Mouse (Mus musculus) right cerebral cortex, postnatal 36 days (tissue): ENCODE data around the gene Nsdhl.

ENCODE experiments used
- DNase-seq, 2 experiments: peaks; one replicate each; pipeline ENCODE4 v3.0.0; 2022; ENCODE audit warnings: low spot score in 2 of 2, mixed read lengths in 1 of 2

The Nsdhl gene

GRCm38 (mm10) chrX:72917884-72918681, at the start of gene Nsdhl, which contains the start of gene Cetn2:
Nsdhl (plus strand) TSS chrX:72918557.
Cetn2 (minus strand) TSS chrX:72918411.
- peak; percentile 86 to 91 for DNase-seq

DNA sequence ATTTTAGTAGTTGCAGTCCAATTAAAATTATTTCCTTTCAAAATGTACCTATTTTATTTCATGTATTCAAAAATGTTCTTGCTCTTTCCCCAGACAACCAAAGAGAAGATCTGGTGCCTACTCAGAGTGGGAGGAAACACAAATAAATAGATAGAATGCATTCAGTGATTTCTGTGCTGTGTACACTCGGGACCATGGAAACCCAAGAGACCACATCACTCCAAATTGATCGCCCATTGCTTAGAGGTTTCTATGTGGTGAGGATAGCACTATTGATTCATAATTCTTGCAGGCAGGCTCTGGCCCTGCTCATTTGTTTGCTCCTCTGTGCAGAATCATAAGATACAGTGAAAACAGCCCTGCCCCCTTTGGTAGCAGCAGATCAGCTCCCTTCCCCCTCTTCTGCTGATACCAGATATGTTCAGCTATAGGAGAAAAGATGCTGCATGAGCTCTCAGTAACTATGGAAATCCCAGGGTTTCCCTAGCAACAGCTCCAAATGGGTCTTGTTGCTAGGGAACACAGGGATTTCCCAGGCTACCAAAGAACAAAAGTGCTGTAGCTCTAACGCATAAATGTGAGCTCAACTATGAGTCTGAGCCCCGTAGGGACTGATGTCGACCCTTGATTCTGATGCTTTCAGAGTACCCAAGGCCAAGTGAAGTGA, 22.8 kb upstream of the Nsdhl start:
- DNase-seq = peak; percentile 37 to 54

- no peak for DNase-seq
Observed at GRCm38 (mm10) chrX:72896055-72896437, 22.3 kb upstream of the Nsdhl start.

- DNase-seq = no peak
Observed at GRCm38 (mm10) chrX:72902530-72902929, 15.8 kb upstream of the Nsdhl start.

GRCm38 (mm10) chrX:72907619-72908403, 10.5 kb upstream of the Nsdhl start:
- no peak for DNase-seq

DNA sequence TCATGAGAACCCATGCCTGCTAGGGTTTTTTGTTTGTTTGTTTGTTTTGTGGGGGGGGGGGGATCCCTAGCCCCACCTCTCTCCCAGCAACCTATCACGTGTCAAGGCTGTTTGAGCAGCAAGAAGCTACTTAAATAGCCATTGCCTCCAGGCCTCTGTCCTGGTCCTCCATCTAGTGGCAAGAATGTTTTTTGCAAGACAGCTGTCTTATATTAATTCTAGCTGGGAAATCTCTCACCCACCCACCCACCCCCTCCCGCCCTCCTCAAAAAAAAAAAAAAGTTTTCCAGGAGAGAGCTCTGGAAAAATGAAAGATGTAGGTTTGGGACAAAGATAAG, 10.0 kb upstream of the Nsdhl start:
- DNase-seq = no peak

- no peak for DNase-seq
Observed at GRCm38 (mm10) chrX:72911611-72912010, 6.7 kb upstream of the Nsdhl start.

DNA sequence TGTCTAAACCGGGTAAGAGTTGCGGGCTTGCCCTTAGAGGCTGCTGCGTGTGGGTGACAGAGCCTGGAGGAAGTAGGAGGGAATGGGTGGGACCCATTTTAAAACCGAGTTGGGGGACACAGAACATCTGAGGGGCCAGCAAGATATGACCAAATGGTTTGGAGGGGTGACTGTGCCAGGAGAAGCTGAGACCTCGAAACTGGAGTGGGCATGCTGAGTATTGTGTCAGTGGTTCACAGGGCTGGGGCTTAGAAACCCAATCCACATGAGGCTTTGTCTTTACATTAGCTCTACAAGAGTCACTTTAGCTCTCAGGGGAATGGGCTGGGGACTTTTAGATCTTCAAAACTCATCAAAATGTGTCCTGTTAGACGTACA, 314 bp downstream of the Nsdhl start:
- DNase-seq = no peak

DNA sequence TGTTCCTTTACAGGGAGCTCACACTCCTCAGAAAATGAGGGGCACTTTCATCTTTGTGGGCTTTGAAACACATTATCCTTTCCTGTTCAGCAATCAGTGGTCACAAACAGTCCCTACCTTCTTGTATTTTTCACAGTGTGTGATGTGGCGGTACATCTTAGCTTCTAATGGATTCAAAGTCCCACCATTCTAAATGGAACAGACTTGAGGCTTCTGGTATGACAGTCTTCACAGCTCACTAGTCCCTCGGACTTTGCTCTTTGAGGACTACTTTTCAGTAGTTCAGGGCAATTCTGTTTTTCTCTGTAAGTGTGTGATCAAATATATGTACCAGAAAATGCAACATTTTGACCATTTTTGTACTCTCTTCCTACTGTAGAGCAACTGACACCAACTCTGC, 3.0 kb downstream of the Nsdhl start:
- no peak for DNase-seq

DNA sequence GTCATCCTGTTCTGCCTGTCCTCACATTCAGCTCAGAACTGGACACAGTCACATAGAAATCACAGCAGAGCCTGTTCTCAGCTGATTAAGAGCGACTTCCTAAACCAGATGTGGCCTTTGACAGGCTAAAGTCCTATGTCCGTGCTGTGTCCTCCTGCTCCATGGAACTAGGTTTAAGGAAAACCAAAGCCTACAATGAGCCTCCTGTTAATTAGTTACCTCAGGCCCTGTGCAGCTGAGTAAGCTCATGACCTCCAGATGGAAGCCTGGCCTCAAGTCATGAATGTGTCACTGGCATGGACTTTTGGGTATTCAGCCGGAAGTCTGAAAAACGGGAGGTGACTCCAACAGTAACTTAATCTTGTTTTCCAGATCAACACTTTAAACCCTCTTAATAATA, 35.1 kb downstream of the Nsdhl start:
- no peak for DNase-seq

DNA sequence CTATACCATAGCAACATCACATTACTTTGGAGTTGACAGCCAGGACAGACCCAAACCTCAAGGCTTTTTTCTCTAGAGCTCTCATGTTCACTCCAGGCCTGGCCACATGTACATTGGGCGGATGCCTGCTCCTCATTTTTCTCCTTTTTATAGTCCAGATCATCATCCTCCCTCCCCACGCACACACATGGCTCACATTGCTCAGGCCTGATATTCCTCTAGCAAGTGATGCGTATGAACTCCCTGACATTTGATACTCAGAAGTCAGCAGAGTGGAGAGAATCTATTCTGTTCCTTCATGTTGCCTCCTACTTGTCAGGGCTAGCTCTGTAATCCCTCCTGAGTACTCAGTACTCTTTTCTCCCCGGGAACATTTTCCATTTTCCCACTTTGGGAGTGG, 38.1 kb downstream of the Nsdhl start:
- DNase-seq = no peak

DNA sequence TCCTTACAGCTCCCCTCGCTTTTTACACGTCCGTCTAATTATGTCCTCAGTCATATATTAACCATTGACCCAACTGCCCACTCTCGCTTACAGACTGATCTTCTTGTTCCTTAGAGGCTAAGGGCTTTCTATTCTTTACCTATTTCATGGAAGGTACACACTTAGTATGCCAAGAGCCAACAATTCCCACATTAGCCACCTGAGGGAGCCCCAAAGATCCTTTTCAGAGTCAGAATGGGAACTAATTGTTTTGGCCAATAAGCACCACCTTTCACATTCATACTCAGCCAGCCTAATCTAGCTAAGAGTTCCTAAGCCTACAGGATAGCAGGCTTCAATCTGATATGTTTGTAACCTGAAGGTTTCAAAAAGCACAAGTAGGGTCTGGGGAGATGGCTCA, 42.1 kb downstream of the Nsdhl start:
- DNase-seq = no peak

GRCm38 (mm10) chrX:72961511-72961910, 43.2 kb downstream of the Nsdhl start:
- no peak for DNase-seq

- DNase-seq = no peak
Observed at GRCm38 (mm10) chrX:72962743-72963142, 44.4 kb downstream of the Nsdhl start.

DNA sequence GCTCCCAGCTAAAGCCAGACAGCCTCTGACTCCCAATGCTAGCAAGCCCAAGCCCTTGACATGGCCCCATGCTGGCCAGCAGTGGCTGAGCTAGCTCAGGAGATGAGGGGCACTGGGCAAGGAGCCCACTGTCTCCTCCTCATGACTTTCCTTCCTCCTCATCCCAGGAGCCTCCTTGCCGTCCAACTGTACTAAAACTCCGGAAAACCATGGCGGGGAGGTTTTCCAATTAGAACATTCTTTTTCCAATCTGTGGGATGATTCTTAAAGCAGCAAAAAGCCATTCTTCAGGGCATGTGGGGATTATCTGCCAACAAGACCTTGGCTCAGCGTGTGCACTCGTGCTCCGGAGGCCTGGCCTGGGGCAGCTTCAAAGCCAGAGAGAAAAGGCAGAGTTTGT, 64.5 kb downstream of the Nsdhl start:
- DNase-seq = no peak

GRCm38 (mm10) chrX:72985607-72986006, 67.2 kb downstream of the Nsdhl start:
- no peak for DNase-seq

DNA sequence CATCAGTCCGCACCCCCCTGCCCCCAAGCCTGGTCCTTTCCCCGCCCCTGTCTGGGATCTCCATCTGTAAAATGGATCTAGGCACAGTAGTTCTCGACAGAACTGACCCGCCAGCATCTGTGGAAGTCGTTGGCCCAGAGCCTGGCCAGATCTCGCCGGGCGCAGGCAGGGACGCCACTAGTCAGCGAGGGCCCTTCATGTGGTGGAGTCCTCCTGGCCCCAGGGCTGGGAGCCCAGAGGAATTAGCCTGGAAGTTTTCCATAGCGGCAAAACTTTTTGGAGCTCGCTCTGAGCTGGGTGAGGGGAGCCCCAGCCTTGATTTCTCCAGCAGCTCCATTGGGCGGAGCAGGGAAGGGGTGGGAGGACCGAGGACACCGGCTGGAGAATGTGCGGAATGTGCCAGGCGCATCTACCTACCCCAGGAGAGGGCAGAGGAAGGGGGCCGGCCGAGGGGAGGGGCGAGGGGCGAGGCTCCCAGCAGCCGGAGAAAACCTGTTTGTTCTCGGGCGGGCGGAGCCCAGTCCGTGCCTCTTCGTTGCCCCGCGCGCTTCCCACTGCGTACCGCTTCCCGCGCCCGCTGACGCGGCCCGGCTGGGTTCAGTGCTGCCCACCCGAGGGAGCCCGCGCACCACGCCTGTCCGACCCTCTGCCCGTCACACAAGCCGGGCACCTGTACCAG, 68.6 kb downstream of the Nsdhl start, which contains the start of gene Zfp185:
TSS of gene Zfp185 (plus strand) at position 499 of the 679 bp plus-strand sequence.
- DNase-seq = no peak

- no peak for DNase-seq
Observed at GRCm38 (mm10) chrX:72987520-72987905, 69.2 kb downstream of the Nsdhl start.

DNA sequence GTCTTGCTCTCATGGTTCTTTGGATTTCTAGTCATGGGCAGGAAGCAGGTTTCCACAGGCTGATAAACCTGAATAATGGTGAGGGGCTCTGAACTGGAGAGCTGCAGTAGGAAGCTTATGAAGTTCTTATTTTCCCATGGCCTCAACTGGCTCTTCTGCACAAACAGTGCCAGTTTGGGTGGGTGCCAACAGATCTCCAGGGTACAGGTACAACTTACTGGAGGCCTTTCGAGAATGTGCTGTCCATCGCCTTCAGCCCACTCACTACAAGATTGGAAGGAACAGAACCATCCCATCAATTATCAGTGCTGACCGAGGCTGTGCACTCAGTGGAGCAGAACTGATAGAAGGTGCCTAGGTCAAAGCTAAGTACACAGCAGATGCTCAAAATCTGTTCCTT, 70.1 kb downstream of the Nsdhl start:
- DNase-seq = no peak

DNA sequence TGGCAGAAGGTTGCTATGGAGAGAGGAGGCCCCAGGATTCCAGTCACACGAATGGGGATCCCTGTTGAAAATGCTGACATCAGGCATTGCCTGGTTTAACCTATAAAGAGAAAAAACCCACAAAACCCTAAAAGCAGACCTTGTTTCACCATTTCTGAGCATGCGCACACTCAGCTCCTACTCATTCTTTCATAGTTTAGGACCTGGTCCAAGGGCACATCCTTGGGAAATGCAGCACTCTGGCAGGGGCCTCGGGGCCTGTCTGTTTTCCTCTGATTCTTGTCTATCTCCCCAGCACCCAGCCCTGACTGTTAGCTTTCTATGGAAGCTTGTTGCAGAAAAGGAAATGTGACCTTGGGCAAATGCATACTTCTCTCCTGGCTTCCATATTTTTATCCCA, 72.2 kb downstream of the Nsdhl start:
- DNase-seq = no peak

DNA sequence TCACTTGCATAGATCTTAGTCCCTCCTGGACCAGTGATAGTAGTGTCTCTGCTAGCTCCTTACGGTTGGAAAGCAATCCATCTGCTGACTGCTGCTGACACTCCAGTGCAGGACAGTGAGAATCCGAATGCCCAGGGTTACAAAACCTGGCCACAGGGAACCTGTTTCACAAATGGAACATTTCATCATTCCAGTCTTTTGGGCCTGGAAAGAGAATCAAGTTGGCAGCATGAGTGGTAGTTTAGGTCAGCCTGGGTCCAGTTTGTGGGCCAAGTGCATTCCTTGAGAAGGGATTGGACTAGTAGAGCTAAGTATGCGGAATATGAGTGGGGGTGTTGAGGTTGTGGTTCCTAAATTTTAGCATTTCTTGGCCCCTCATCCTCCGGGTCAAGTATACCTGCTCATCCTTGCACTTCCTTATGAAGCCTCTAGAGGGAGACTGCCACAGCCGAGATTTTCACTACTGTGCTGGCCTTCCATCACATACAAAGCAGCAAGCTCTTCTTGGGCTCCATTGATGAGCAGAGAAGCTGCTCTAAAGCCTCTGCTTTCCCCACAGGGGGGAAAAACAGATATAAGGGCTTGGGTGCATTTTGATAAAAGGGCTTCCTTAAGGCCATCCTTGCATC, 74.0 kb downstream of the Nsdhl start:
- no peak for DNase-seq

- DNase-seq = no peak
Observed at GRCm38 (mm10) chrX:72995542-72995941, 77.2 kb downstream of the Nsdhl start.
